Mouse (Mus musculus): ENCODE data around the gene Tti1.

GRCm38 (mm10) chr2:157985611-157986010 is 42.6 kb downstream of the Tti1 start:
- TF ChIP-seq CTCF (IDR thresholded peaks at IDR 0.05) (no peak), EP300 (IDR thresholded peaks at IDR 0.05) (no peak)

Data from lung, postnatal 0 days (tissue).